Comparison of ENCODE assay signal across 9 mouse cellular contexts in genomic region chr15:100838607-100839207, GRCm38 (mm10). TPM values are rescaled to one million over a fixed set of nuclear protein-coding genes. Genes with fewer than 3 reads are reported as not detected.
DNase-seq lines count a peak whose midpoint lies in the region; ATAC-seq and TF ChIP-seq lines count a peak whose summit lies in the region.
"Had no signal": no experiment of that assay in that cellular context is flagged by ENCODE, and none has a peak within 500 bp of the region (broad histone marks: within the 10 kb centered on the region; RNA-seq: fewer than 3 reads in every experiment).

No protein-coding gene starts in this region.

- H3K36me3 ChIP-seq in liver, adult 2 months (ENCODE audit: control insufficient read depth, insufficient read depth, low read length) = no peaks in the 10 kb centered on the region
- H3K36me3 ChIP-seq in liver, embryonic 11.5 days (ENCODE audit: control insufficient read depth, insufficient read depth, low read length) = no peaks in the 10 kb centered on the region
- H3K36me3 ChIP-seq in embryonic facial prominence, embryonic 11.5 days (replicated peaks; ENCODE audit: control insufficient read depth, insufficient read depth, low read depth, low read length) = no peaks in the 10 kb centered on the region
- no peaks in the 10 kb centered on the region for H3K36me3 ChIP-seq in hindbrain, embryonic 14.5 days (replicated peaks; ENCODE audit: control insufficient read depth, insufficient read depth)
- H3K36me3 ChIP-seq in midbrain, embryonic 14.5 days (ENCODE audit: control insufficient read depth, insufficient read depth, low read length) = no peaks in the 10 kb centered on the region
- H3K36me3 ChIP-seq: midbrain, embryonic 12.5 days had no signal

- 40% methylated on average over 12 of the region's 12 CpGs for WGBS in liver, adult 2 months
- WGBS in liver, embryonic 11.5 days = 49% methylated on average over 12 of the region's 12 CpGs
- whole genome bisulfite sequencing in embryonic facial prominence, embryonic 11.5 days = 36% methylated on average over 12 of the region's 12 CpGs
- 36% methylated on average over 12 of the region's 12 CpGs for WGBS in hindbrain, embryonic 14.5 days
- 34% methylated on average over 12 of the region's 12 CpGs for WGBS in midbrain, embryonic 14.5 days

- no peak overlapping the region for H3K4me2 ChIP-seq in liver, embryonic 11.5 days
- H3K4me2 ChIP-seq in embryonic facial prominence, embryonic 11.5 days (ENCODE audit: low read depth, low read length) = no peak overlapping the region
- H3K4me2 ChIP-seq in hindbrain, embryonic 14.5 days (replicated peaks) = no peak overlapping the region
- no peak overlapping the region for H3K4me2 ChIP-seq in midbrain, embryonic 14.5 days (ENCODE audit: low read length)
- H3K4me2 ChIP-seq: midbrain, embryonic 12.5 days had no signal

- H3K9me3 ChIP-seq in liver, embryonic 11.5 days (ENCODE audit: control insufficient read depth, low read length) = no peaks in the 10 kb centered on the region
- no peaks in the 10 kb centered on the region for H3K9me3 ChIP-seq in embryonic facial prominence, embryonic 11.5 days (replicated peaks; ENCODE audit: control insufficient read depth, low read length)
- H3K9me3 ChIP-seq in hindbrain, embryonic 14.5 days (ENCODE audit: control insufficient read depth, low read length) = 0 out of 2 replicates have a peak, but pooled peaks cover 5% of the 10 kb centered on the region
- H3K9me3 ChIP-seq in midbrain, embryonic 14.5 days (ENCODE audit: control insufficient read depth, low read length) = no peaks in the 10 kb centered on the region; the same call in 1 of the 2 replicates
- H3K9me3 ChIP-seq: midbrain, embryonic 12.5 days had no signal

- no peak for ATAC-seq in liver, embryonic 11.5 days (replicated peaks; ENCODE audit: low FRiP score)
- ATAC-seq in embryonic facial prominence, embryonic 11.5 days (replicated peaks; ENCODE audit: insufficient number of reproducible peaks, low FRiP score, low TSS enrichment, low read depth) = 0 out of 2 replicates have a peak, but pooled peaks have one; percentile 65
- no peak for ATAC-seq in hindbrain, embryonic 14.5 days (ENCODE audit: low FRiP score)
- ATAC-seq in midbrain, embryonic 14.5 days (ENCODE audit: low FRiP score, low TSS enrichment) = no peak

- no peaks in the 10 kb centered on the region for H3K79me2 ChIP-seq in liver, adult 2 months (ENCODE audit: control insufficient read depth, insufficient read depth, low read length)

- H3K4me1 ChIP-seq in liver, adult 2 months (ENCODE audit: control insufficient read depth, insufficient read depth, low read length) = no peaks in the 10 kb centered on the region
- no peaks in the 10 kb centered on the region for H3K4me1 ChIP-seq in liver, embryonic 11.5 days (replicated peaks; ENCODE audit: control insufficient read depth, insufficient read depth, low read length)
- no peaks in the 10 kb centered on the region for H3K4me1 ChIP-seq in embryonic facial prominence, embryonic 11.5 days (ENCODE audit: control insufficient read depth, insufficient read depth, low read length)
- no peaks in the 10 kb centered on the region for H3K4me1 ChIP-seq in hindbrain, embryonic 14.5 days (replicated peaks; ENCODE audit: control insufficient read depth, insufficient read depth, low read length)
- H3K4me1 ChIP-seq in midbrain, embryonic 14.5 days (ENCODE audit: control insufficient read depth, insufficient read depth, low read length) = no peaks in the 10 kb centered on the region
- H3K4me1 ChIP-seq: midbrain, embryonic 12.5 days had no signal

- H3K27ac ChIP-seq in liver, adult 2 months (replicated peaks; ENCODE audit: insufficient read depth, low read depth, low read length) = no peak overlapping the region
- no peak overlapping the region for H3K27ac ChIP-seq in liver, embryonic 11.5 days (ENCODE audit: low read depth, low read length)
- H3K27ac ChIP-seq in embryonic facial prominence, embryonic 11.5 days (replicated peaks; ENCODE audit: low read depth, low read length) = no peak overlapping the region
- H3K27ac ChIP-seq in hindbrain, embryonic 14.5 days = no peak overlapping the region
- H3K27ac ChIP-seq in midbrain, embryonic 14.5 days (replicated peaks; ENCODE audit: low read depth, low read length) = no peak overlapping the region
- H3K27ac ChIP-seq: midbrain, embryonic 12.5 days had no signal

- peak; percentile 12 for DNase-seq in liver, adult 2 months (ENCODE audit: extremely low read depth, low read depth, low spot score)
- DNase-seq in liver, embryonic 11.5 days (ENCODE audit: low spot score) = no peak
- DNase-seq in adrenal gland, postnatal 10 days = peak; percentile 71
- DNase-seq in embryonic facial prominence, embryonic 11.5 days (ENCODE audit: low spot score) = peak; percentile 73
- peak; percentile 69 for DNase-seq in hindbrain, embryonic 14.5 days (ENCODE audit: low spot score)
- peak; percentile 69 to 75 for DNase-seq in layer of hippocampus, postnatal 10 days (ENCODE audit: low spot score in 2 of 2)
- peak; percentile 73 for DNase-seq in midbrain, embryonic 14.5 days
- peak; percentile 22 for DNase-seq in thymus, postnatal 0 days (ENCODE audit: low spot score)

- no peak overlapping the region for H3K9ac ChIP-seq in liver, adult 2 months (ENCODE audit: low read depth, low read length)
- no peak overlapping the region for H3K9ac ChIP-seq in liver, embryonic 11.5 days (ENCODE audit: low read depth, low read length)
- no peak overlapping the region for H3K9ac ChIP-seq in embryonic facial prominence, embryonic 11.5 days (replicated peaks; ENCODE audit: low read length)
- no peak overlapping the region for H3K9ac ChIP-seq in hindbrain, embryonic 14.5 days
- H3K9ac ChIP-seq in midbrain, embryonic 14.5 days (replicated peaks; ENCODE audit: low read length) = no peak overlapping the region
- H3K9ac ChIP-seq: midbrain, embryonic 12.5 days had no signal

- no peak overlapping the region for H3K4me3 ChIP-seq in liver, adult 2 months (ENCODE audit: insufficient read depth, low read depth, low read length)
- H3K4me3 ChIP-seq in liver, embryonic 11.5 days (ENCODE audit: low read depth, low read length) = no peak overlapping the region
- H3K4me3 ChIP-seq in embryonic facial prominence, embryonic 11.5 days (ENCODE audit: low read depth, low read length) = no peak overlapping the region
- H3K4me3 ChIP-seq in hindbrain, embryonic 14.5 days (replicated peaks; ENCODE audit: low read length) = no peak overlapping the region
- no peak overlapping the region for H3K4me3 ChIP-seq in midbrain, embryonic 14.5 days (replicated peaks; ENCODE audit: low read depth, low read length)
- H3K4me3 ChIP-seq: midbrain, embryonic 12.5 days had no signal

- TF ChIP-seq CTCF in liver, adult 2 months (IDR thresholded peaks at IDR 0.05; ENCODE audit: low read depth, low read length) = peak; percentile 51

- no peaks in the 10 kb centered on the region for H3K27me3 ChIP-seq in liver, adult 2 months (ENCODE audit: control insufficient read depth, insufficient read depth, low read length)
- no peaks in the 10 kb centered on the region for H3K27me3 ChIP-seq in liver, embryonic 11.5 days (replicated peaks; ENCODE audit: control insufficient read depth, insufficient read depth, low read length)
- no peaks in the 10 kb centered on the region for H3K27me3 ChIP-seq in embryonic facial prominence, embryonic 11.5 days (ENCODE audit: control insufficient read depth, insufficient read depth, low read length)
- no peaks in the 10 kb centered on the region for H3K27me3 ChIP-seq in hindbrain, embryonic 14.5 days (ENCODE audit: control insufficient read depth, insufficient read depth, low read length)
- no peaks in the 10 kb centered on the region for H3K27me3 ChIP-seq in midbrain, embryonic 14.5 days (ENCODE audit: control insufficient read depth, insufficient read depth, low read length)

- TF ChIP-seq POLR2A in liver, adult 2 months (IDR thresholded peaks at IDR 0.05; ENCODE audit: extremely low read depth, insufficient read depth, low read length) = no peak

RNA-seq across cellular contexts. Expression of gene Scn8a, which starts 31.0 kb away (rescaled TPM):
- 1.4 and 3.0 TPM in 2 replicates for total RNA-seq in liver, adult 2 months (2014; rRNA removed)
- polyA plus RNA-seq in liver, adult 2 months (2012; rRNA removed) = 0.07 and 0.15 TPM in 2 replicates
- 0.71 and 0.73 TPM in 2 replicates for polyA plus RNA-seq in liver, embryonic 11.5 days (2014; fragmentation: Nextera tagmentation; extraction: Ambion mirVana)
- 1 to 10 TPM; 2.5 to 5.6 TPM for total RNA-seq in adrenal gland, postnatal 10 days (2021)
- polyA plus RNA-seq in embryonic facial prominence, embryonic 11.5 days (2014; fragmentation: Nextera tagmentation; extraction: Ambion mirVana) = 5.6 and 8.2 TPM in 2 replicates
- polyA plus RNA-seq in hindbrain, embryonic 14.5 days (2014; fragmentation: Nextera tagmentation; extraction: Ambion mirVana) = 22.2 and 23.2 TPM in 2 replicates
- 100 to 1,000 TPM; 174 to 175 TPM for total RNA-seq in layer of hippocampus, postnatal 10 days (2021)
- polyA plus RNA-seq in midbrain, embryonic 14.5 days (2014; fragmentation: Nextera tagmentation; extraction: Ambion mirVana) = 19.0 and 21.1 TPM in 2 replicates
- polyA plus RNA-seq in thymus, postnatal 0 days (2015; fragmentation: Nextera tagmentation; extraction: Ambion mirVana) = 2.0 and 2.1 TPM in 2 replicates
